7 mouse cellular contexts compared by ENCODE assay signal in the genomic region with DNA sequence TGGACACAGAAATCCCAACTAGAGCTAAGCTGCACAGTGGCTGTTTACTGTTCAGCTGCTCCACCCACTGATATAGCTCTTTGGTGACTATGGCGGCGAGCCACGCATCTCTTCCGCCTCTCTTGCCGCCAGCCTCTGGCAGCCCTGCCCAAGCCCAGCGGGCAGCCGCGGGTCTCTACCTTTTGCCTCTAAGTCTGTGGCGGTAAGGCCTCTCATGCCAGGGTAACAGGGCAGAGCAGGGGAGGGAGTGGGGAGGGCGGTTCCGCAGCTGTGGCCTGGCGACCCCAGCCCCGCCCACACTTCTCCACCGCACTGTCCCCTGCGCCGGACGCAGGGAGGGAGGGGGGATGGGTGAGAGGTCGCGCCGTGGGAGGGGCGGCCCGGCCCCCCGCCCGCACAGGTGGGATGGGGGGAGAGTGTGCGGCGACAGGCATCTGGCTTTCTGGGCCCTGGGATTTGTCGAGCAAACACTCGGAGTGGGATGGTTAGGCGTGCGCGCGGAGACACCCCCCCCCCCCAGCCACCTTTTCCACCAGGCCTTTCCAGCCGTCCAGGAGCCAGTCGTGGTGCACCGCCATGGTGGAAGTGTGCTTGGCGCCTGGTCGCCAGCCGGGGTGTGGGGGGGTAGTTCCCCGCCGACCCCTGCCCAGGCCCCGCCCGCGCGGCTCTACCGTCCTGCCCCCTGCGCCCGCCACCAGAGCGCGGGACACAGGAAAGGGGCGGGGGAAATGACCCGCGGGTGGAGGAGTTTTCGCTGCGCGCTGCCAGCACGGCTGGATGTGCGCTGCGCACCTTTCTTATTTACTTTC. TPM values are rescaled to one million over a fixed set of nuclear protein-coding genes. Genes with fewer than 3 reads are reported as not detected.
DNase-seq lines count a peak whose midpoint lies in the region; ATAC-seq and TF ChIP-seq lines count a peak whose summit lies in the region.

No protein-coding gene starts in this region.

- ATAC-seq in forebrain, embryonic 16.5 days, result peak; percentile 88
- ATAC-seq in hindbrain, embryonic 13.5 days (ENCODE audit: low FRiP score), result peak; percentile 94

- no peaks in the 10 kb centered on the region for H3K36me3 ChIP-seq in forebrain, embryonic 16.5 days (ENCODE audit: control insufficient read depth, insufficient read depth)
- H3K36me3 ChIP-seq in hindbrain, embryonic 13.5 days, result no peaks in the 10 kb centered on the region
- no peaks in the 10 kb centered on the region for H3K36me3 ChIP-seq in megakaryocyte, embryonic 14.5 days (replicated peaks; ENCODE audit: low read length)

- H3K4me2 ChIP-seq in forebrain, embryonic 16.5 days (ENCODE audit: low read length), result peak overlapping the region; percentile 62
- H3K4me2 ChIP-seq in hindbrain, embryonic 13.5 days, result peak overlapping the region; percentile 65

- peak overlapping the region; percentile 60 for H3K4me3 ChIP-seq in forebrain, embryonic 16.5 days (replicated peaks; ENCODE audit: low read length)
- H3K4me3 ChIP-seq in hindbrain, embryonic 13.5 days, result peak overlapping the region; percentile 58
- peak overlapping the region; percentile 44 for H3K4me3 ChIP-seq in left cerebral cortex, adult 2 months
- peak overlapping the region; percentile 87 for H3K4me3 ChIP-seq in megakaryocyte, embryonic 14.5 days (replicated peaks)

- peak overlapping the region; percentile 68 for H3K9ac ChIP-seq in forebrain, embryonic 16.5 days (replicated peaks; ENCODE audit: low read depth, low read length)
- H3K9ac ChIP-seq in hindbrain, embryonic 13.5 days, result peak overlapping the region; percentile 75

- H3K27ac ChIP-seq in forebrain, embryonic 16.5 days (ENCODE audit: low read length), result peak overlapping the region; percentile 77
- peak overlapping the region; percentile 77 for H3K27ac ChIP-seq in hindbrain, embryonic 13.5 days
- peak overlapping the region; percentile 59; the same call in 1 of the 2 replicates for H3K27ac ChIP-seq in left cerebral cortex, adult 2 months

- peak; percentile 56 for DNase-seq in adipocyte (ENCODE audit: low spot score)
- DNase-seq in cerebellum, adult 18-20 months, result peak; percentile 4 to 62
- DNase-seq in left cerebral cortex, adult 2 months (ENCODE audit: extremely low spot score in 1 of 2, low spot score in 2 of 2), result peak; percentile 13 to 44
- peak; percentile 20 to 21 for DNase-seq in right cerebral cortex, postnatal 10 days (ENCODE audit: low spot score in 2 of 2)

- H3K4me1 ChIP-seq in forebrain, embryonic 16.5 days (replicated peaks; ENCODE audit: control insufficient read depth, insufficient read depth, low read length), result no peaks in the 10 kb centered on the region
- no peaks in the 10 kb centered on the region for H3K4me1 ChIP-seq in hindbrain, embryonic 13.5 days (replicated peaks)
- H3K4me1 ChIP-seq in megakaryocyte, embryonic 14.5 days, result no peaks in the 10 kb centered on the region; the same call in 1 of the 2 replicates

- TF ChIP-seq CTCF in left cerebral cortex, adult 2 months (IDR thresholded peaks at IDR 0.05), result no peak

- 14% methylated on average over 55 of the region's 58 CpGs for WGBS in forebrain, embryonic 16.5 days
- WGBS in hindbrain, embryonic 13.5 days, result 10% methylated on average over 55 of the region's 58 CpGs

- no peaks in the 10 kb centered on the region for H3K27me3 ChIP-seq in forebrain, embryonic 16.5 days (replicated peaks; ENCODE audit: control insufficient read depth, insufficient read depth, low read length)
- H3K27me3 ChIP-seq in hindbrain, embryonic 13.5 days, result no peaks in the 10 kb centered on the region
- peaks cover 4% of the 10 kb centered on the region for H3K27me3 ChIP-seq in megakaryocyte, embryonic 14.5 days (replicated peaks)

- peaks cover under 1% of the 10 kb centered on the region for H3K9me3 ChIP-seq in forebrain, embryonic 16.5 days (ENCODE audit: control insufficient read depth, low read length)
- peaks cover 6% of the 10 kb centered on the region; the same call in 1 of the 2 replicates for H3K9me3 ChIP-seq in hindbrain, embryonic 13.5 days
- peaks cover 19% of the 10 kb centered on the region for H3K9me3 ChIP-seq in megakaryocyte, embryonic 14.5 days

- intact Hi-C loops in left cerebral cortex, adult 2 months (cut with DNase I), result no loop called here

RNA-seq across cellular contexts. Expression of a gene that starts 33.4 kb away (rescaled TPM):
- polyA plus RNA-seq in forebrain, embryonic 16.5 days (2015; fragmentation: Nextera tagmentation; extraction: Ambion mirVana), result 0.25 and 0.34 TPM in 2 replicates
- polyA plus RNA-seq in hindbrain, embryonic 13.5 days (2015; fragmentation: Nextera tagmentation; extraction: Ambion mirVana), result not detected in 2 replicates
- not detected for total RNA-seq in left cerebral cortex, adult 2 months (2021)
- not detected in 2 replicates for polyA plus RNA-seq in megakaryocyte, embryonic 14.5 days (2012; ENCODE audit: insufficient read depth, low replicate concordance)

Comparison
In these comparisons a context has a peak if more than half of its experiments do, and no peak if none do; other contexts are left out.
1. Peak in every context shown above with its lines: DNase-seq, ATAC-seq, H3K4me3 ChIP-seq and H3K27ac ChIP-seq.